Mouse (Mus musculus) hindbrain, embryonic 11.5 days (tissue): ENCODE data around the gene Clns1a. TPM values are rescaled to one million over a fixed set of nuclear protein-coding genes. Genes with fewer than 3 reads are reported as not detected.

ENCODE experiments used
- ATAC-seq: fragments of 200-750 bp; cut with Nextera tagmentation; 2 replicates; pipeline ENCODE4 v1.8.0; 2017; ENCODE audit warnings: mild to moderate bottlenecking, moderate TSS enrichment, moderate library complexity; ENCODE audit not compliant: low FRiP score
- DNase-seq: peaks from one replicate; pipeline ENCODE4 v3.0.0-alpha.2; 2015; ENCODE audit warnings: low spot score
- H3K27ac ChIP-seq: fragments of 300-500 bp; sonication (generic); 2 replicates; pipeline ENCODE4 v1.5.1; 2014; ENCODE audit warnings: mild to moderate bottlenecking, low read depth, low read length
- H3K27me3 ChIP-seq: fragments of 300-500 bp; sonication (generic); 2 replicates; pipeline ENCODE4 v1.6.1; 2014; ENCODE audit warnings: mild to moderate bottlenecking, low read length, moderate library complexity, mixed read lengths; ENCODE audit not compliant: control insufficient read depth, insufficient read depth
- H3K36me3 ChIP-seq: fragments of 300-500 bp; sonication (generic); 2 replicates; pipeline ENCODE4 v1.6.1; 2014; ENCODE audit warnings: mild to moderate bottlenecking, low read length, moderate library complexity, mixed read lengths; ENCODE audit not compliant: control insufficient read depth, insufficient read depth
- H3K4me1 ChIP-seq: fragments of 300-500 bp; sonication (generic); replicated peaks from 2 replicates; pipeline ENCODE4 v1.6.1; 2014; ENCODE audit warnings: low read length, mixed read lengths; ENCODE audit not compliant: control insufficient read depth, insufficient read depth
- H3K4me2 ChIP-seq: fragments of 300-500 bp; sonication (generic); replicated peaks from 2 replicates; pipeline ENCODE4 v1.6.1; 2014; ENCODE audit warnings: mild to moderate bottlenecking, low read depth, low read length
- H3K4me3 ChIP-seq: fragments of 300-500 bp; sonication (generic); 2 replicates; pipeline ENCODE4 v1.5.1; 2014; ENCODE audit warnings: low read depth, low read length
- H3K9ac ChIP-seq: fragments of 300-500 bp; sonication (generic); 2 replicates; pipeline ENCODE4 v1.6.1; 2014; ENCODE audit warnings: low read depth, low read length
- H3K9me3 ChIP-seq: fragments of 300-500 bp; sonication (generic); 2 replicates; pipeline ENCODE4 v1.6.1; 2016; ENCODE audit warnings: low read length; ENCODE audit not compliant: control insufficient read depth
- WGBS: fragments of 180-500 bp; shearing (Covaris S2); extraction: QIAGEN DNeasy Blood & Tissue Kit; methylation state at CpG from one replicate; pipeline ENCODE4 v1.1.7; 2014; 5-methylcytosine and 5-hydroxymethylcytosine counted together
- polyA plus RNA-seq: library from polyadenylated mRNA; unstranded; fragments of >200 nt; fragmentation: Nextera tagmentation; extraction: Ambion mirVana; gene quantifications from 2 replicates; pipeline ENCODE4 v1.2.1, GENCODE M21; 2014

The Clns1a gene
- polyA plus RNA-seq, 1 experiment from 2014 or later, result 256 TPM

GRCm38 (mm10) chr7:97735021-97735420 lies 38.6 kb downstream of the Clns1a start:
- no peak overlapping the region for H3K4me3 ChIP-seq
- H3K27ac ChIP-seq, result no peak overlapping the region
- no peak for DNase-seq
- no peak overlapping the region for H3K4me2 ChIP-seq
- WGBS, result 87% methylated on average over 8 of the region's 8 CpGs
- no peak overlapping the region for H3K9ac ChIP-seq
- H3K9me3 ChIP-seq, result no peaks in the 10 kb centered on the region
- no peaks in the 10 kb centered on the region for H3K36me3 ChIP-seq
- peaks cover 4% of the 10 kb centered on the region; the same call in 1 of the 2 replicates for H3K4me1 ChIP-seq
- no peak for ATAC-seq
- no peaks in the 10 kb centered on the region for H3K27me3 ChIP-seq

- H3K4me2 ChIP-seq, result no peak overlapping the region; the same call in 1 of the 2 replicates
- H3K27ac ChIP-seq, result no peak overlapping the region
- H3K36me3 ChIP-seq, result no peaks in the 10 kb centered on the region
- H3K9ac ChIP-seq, result no peak overlapping the region
- no peaks in the 10 kb centered on the region for H3K9me3 ChIP-seq
- 0 out of 2 replicates have a peak, but pooled peaks cover 2% of the 10 kb centered on the region for H3K4me1 ChIP-seq
- WGBS, result 29% methylated on average over 4 of the region's 4 CpGs
- H3K4me3 ChIP-seq, result no peak overlapping the region
- ATAC-seq, result no peak
- DNase-seq, result no peak
- H3K27me3 ChIP-seq, result no peaks in the 10 kb centered on the region
These were observed 39.5 kb downstream of the Clns1a start for GRCm38 (mm10) chr7:97735886-97736420.

GRCm38 (mm10) chr7:97737256-97737637 lies 40.8 kb downstream of the Clns1a start:
- no peak for DNase-seq
- ATAC-seq, result no peak

GRCm38 (mm10) chr7:97737638-97738456 lies 41.4 kb downstream of the Clns1a start, which contains the start of gene Aqp11:
Gene Aqp11, minus strand, starts transcription at chr7:97738289.
- DNase-seq (peak; percentile 89), ATAC-seq (peak; percentile 97)
- no peaks in the 10 kb centered on the region for H3K36me3 ChIP-seq
- H3K27ac ChIP-seq, result no peak within 1 kb of the TSS
- under 1% methylated on average over 54 of the region's 64 CpGs for WGBS
- H3K4me1 ChIP-seq, result 0 out of 2 replicates have a peak, but pooled peaks cover 2% of the 10 kb centered on the region
- peak within 1 kb of the TSS; percentile 52 for H3K9ac ChIP-seq
- H3K27me3 ChIP-seq, result no peaks in the 10 kb centered on the region
- H3K9me3 ChIP-seq, result no peaks in the 10 kb centered on the region
- H3K4me3 ChIP-seq, result peak within 1 kb of the TSS; percentile 48
- H3K4me2 ChIP-seq, result peak within 1 kb of the TSS; percentile 94

More at GRCm38 (mm10) chr7:97737256-97737637, 40.8 kb downstream of the Clns1a start:
- Histone ChIP-seq H3K27me3 (no peaks in the 10 kb centered on the region), H3K27ac (no peak overlapping the region), H3K9me3 (no peaks in the 10 kb centered on the region), H3K36me3 (no peaks in the 10 kb centered on the region), H3K4me1 (0 out of 2 replicates have a peak, but pooled peaks cover 2% of the 10 kb centered on the region), H3K4me3 (peak overlapping the region; percentile 48), H3K4me2 (peak overlapping the region; percentile 94), H3K9ac (peak overlapping the region; percentile 52)
- WGBS, result 7% methylated on average over 12 of the region's 12 CpGs

DNA sequence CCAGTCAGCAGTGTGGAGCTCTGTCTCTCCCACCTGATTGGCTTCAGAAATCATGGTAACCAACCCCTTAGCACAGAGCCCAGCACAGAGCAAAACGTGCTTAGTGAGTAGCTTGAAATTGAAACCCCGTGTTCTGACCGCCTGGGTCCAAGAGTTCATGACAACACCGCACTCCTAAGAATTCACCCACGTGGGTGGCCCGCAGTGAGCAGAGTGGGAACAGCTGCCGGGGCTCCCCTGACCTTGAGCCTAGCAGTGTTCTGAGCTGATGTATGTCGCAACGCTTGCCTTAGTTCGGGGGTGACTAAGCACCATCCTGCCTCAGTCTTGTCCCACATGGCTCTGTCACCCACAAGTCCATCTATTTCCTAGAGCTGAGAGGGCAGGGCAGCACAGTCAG lies 44.5 kb downstream of the Clns1a start:
- H3K4me3 ChIP-seq, result no peak overlapping the region
- H3K9me3 ChIP-seq, result no peaks in the 10 kb centered on the region
- no peak overlapping the region for H3K4me2 ChIP-seq
- ATAC-seq, result no peak
- H3K4me1 ChIP-seq, result 0 out of 2 replicates have a peak, but pooled peaks cover 2% of the 10 kb centered on the region
- H3K36me3 ChIP-seq, result no peaks in the 10 kb centered on the region
- no peak overlapping the region for H3K27ac ChIP-seq
- H3K9ac ChIP-seq, result no peak overlapping the region
- H3K27me3 ChIP-seq, result no peaks in the 10 kb centered on the region
- 52% methylated on average over 10 of the region's 10 CpGs for WGBS
- DNase-seq, result no peak

DNA sequence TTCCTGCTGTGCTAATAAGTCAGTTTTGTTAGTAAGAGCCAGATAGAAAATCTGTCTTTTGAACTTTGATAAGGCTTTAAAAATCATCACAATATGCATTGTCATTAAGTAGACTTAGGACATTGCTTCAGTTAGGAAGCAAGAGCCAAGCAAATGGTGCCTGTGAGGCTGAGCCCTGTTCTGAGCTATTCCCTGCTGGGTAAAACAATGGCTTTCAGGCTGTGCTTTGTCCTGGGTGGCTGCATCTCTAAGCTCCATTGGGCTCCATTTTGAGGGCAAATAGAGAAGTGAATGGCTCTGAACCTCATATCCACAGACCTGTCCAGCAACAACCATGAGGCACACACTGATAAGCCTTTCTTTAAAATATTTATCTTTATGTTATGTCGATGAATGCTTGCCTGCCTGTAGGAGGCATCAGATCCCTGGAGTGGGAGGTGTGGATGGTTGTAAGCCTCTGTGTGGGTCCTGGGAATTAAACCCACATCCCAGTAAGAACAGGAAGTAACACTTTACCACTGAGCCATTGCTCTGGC lies 45.4 kb downstream of the Clns1a start:
- no peak overlapping the region for H3K27ac ChIP-seq
- 0 out of 2 replicates have a peak, but pooled peaks cover 2% of the 10 kb centered on the region for H3K4me1 ChIP-seq
- H3K36me3 ChIP-seq, result no peaks in the 10 kb centered on the region
- no peak overlapping the region for H3K4me2 ChIP-seq
- no peaks in the 10 kb centered on the region for H3K9me3 ChIP-seq
- no peak overlapping the region for H3K9ac ChIP-seq
- no peaks in the 10 kb centered on the region for H3K27me3 ChIP-seq
- WGBS, result 24% methylated on average over 1 of the region's 1 CpGs
- DNase-seq, result no peak
- no peak overlapping the region for H3K4me3 ChIP-seq
- no peak for ATAC-seq

- no peaks in the 10 kb centered on the region for H3K27me3 ChIP-seq
- no peaks in the 10 kb centered on the region for H3K36me3 ChIP-seq
- no peaks in the 10 kb centered on the region for H3K9me3 ChIP-seq
- WGBS, result 21% methylated on average over 3 of the region's 3 CpGs
- ATAC-seq (no peak), DNase-seq (peak; percentile 82)
- H3K4me3 ChIP-seq, result no peak overlapping the region
- H3K9ac ChIP-seq, result no peak overlapping the region
- H3K4me2 ChIP-seq, result no peak overlapping the region
- peaks cover 4% of the 10 kb centered on the region for H3K4me1 ChIP-seq
- H3K27ac ChIP-seq, result no peak overlapping the region
These were observed 48.9 kb downstream of the Clns1a start for GRCm38 (mm10) chr7:97745299-97745698.

GRCm38 (mm10) chr7:97747176-97747707 lies 50.8 kb downstream of the Clns1a start:
- Histone ChIP-seq H3K4me3 (no peak overlapping the region), H3K9me3 (no peaks in the 10 kb centered on the region), H3K36me3 (no peaks in the 10 kb centered on the region), H3K4me1 (peaks cover 4% of the 10 kb centered on the region), H3K27me3 (no peaks in the 10 kb centered on the region), H3K4me2 (no peak overlapping the region), H3K27ac (no peak overlapping the region), H3K9ac (no peak overlapping the region)
- DNase-seq (no peak), ATAC-seq (no peak)
- 73% methylated on average over 4 of the region's 4 CpGs for WGBS
